Mouse (Mus musculus) retina, adult 2 months (tissue): ENCODE measurements around the gene Adgrv1.

Experiments used
- DNase-seq: peaks from one replicate; pipeline ENCODE4 v3.0.0-alpha.2; 2012; ENCODE audit warnings: low read depth, low spot score

Adgrv1 gene

GRCm38 (mm10) chr13:81144434-81144833 lies 488.5 kb downstream of the Adgrv1 start:
- no peak for DNase-seq

- DNase-seq: no peak
These were observed 490.6 kb downstream of the Adgrv1 start for GRCm38 (mm10) chr13:81142268-81142884.

GRCm38 (mm10) chr13:81136652-81137422 lies 496.1 kb downstream of the Adgrv1 start:
- DNase-seq: no peak

GRCm38 (mm10) chr13:81135953-81136352 lies 497.0 kb downstream of the Adgrv1 start:
- DNase-seq: no peak

- DNase-seq: no peak
These were observed 498.5 kb downstream of the Adgrv1 start for GRCm38 (mm10) chr13:81134412-81134811.

- no peak for DNase-seq
These were observed 499.6 kb downstream of the Adgrv1 start for GRCm38 (mm10) chr13:81133336-81133735.

- no peak for DNase-seq
These were observed 500.3 kb downstream of the Adgrv1 start for GRCm38 (mm10) chr13:81132691-81133090.

- DNase-seq: no peak
These were observed 501.1 kb downstream of the Adgrv1 start for GRCm38 (mm10) chr13:81131860-81132259.

- no peak for DNase-seq
These were observed 502.0 kb downstream of the Adgrv1 start for GRCm38 (mm10) chr13:81130742-81131524.

GRCm38 (mm10) chr13:81125846-81126245 lies 507.1 kb downstream of the Adgrv1 start:
- no peak for DNase-seq

GRCm38 (mm10) chr13:81122238-81122637 lies 510.7 kb downstream of the Adgrv1 start:
- DNase-seq: no peak

- no peak for DNase-seq
These were observed 522.5 kb downstream of the Adgrv1 start for GRCm38 (mm10) chr13:81110479-81110878.

GRCm38 (mm10) chr13:81109676-81110075 lies 523.3 kb downstream of the Adgrv1 start:
- no peak for DNase-seq

- no peak for DNase-seq
These were observed 524.2 kb downstream of the Adgrv1 start for GRCm38 (mm10) chr13:81108526-81109302.

- no peak for DNase-seq
These were observed 525.5 kb downstream of the Adgrv1 start for GRCm38 (mm10) chr13:81107436-81107835.

- no peak for DNase-seq
These were observed 529.2 kb downstream of the Adgrv1 start for GRCm38 (mm10) chr13:81103794-81104193.

- DNase-seq: no peak
These were observed 536.5 kb downstream of the Adgrv1 start for GRCm38 (mm10) chr13:81096424-81096823.

- no peak for DNase-seq
These were observed 538.4 kb downstream of the Adgrv1 start for GRCm38 (mm10) chr13:81094513-81094912.

GRCm38 (mm10) chr13:81090051-81090836 lies 542.7 kb downstream of the Adgrv1 start:
- DNase-seq: no peak

GRCm38 (mm10) chr13:81086969-81087682 lies 545.8 kb downstream of the Adgrv1 start:
- no peak for DNase-seq
